Mouse (Mus musculus) forebrain, embryonic 12.5 days (tissue): ENCODE results near the gene 4930595D18Rik. TPM values are rescaled to one million over a fixed set of nuclear protein-coding genes. Genes with fewer than 3 reads are reported as not detected.

Experiments
- ATAC-seq: fragments of 200-750 bp; cut with Nextera tagmentation; 2 replicates; pipeline ENCODE4 v1.8.0; 2017; ENCODE audit warnings: moderate TSS enrichment; ENCODE audit not compliant: low FRiP score
- H3K27ac ChIP-seq: fragments of 300-500 bp; sonication (generic); 2 replicates; pipeline ENCODE4 v1.5.1; 2016; ENCODE audit warnings: mild to moderate bottlenecking
- H3K27me3 ChIP-seq: fragments of 300-500 bp; sonication (generic); 2 replicates; pipeline ENCODE4 v1.6.1; 2016; ENCODE audit warnings: mild to moderate bottlenecking
- H3K36me3 ChIP-seq: fragments of 300-500 bp; sonication (generic); replicated peaks from 2 replicates; pipeline ENCODE4 v1.6.1; 2016; ENCODE audit warnings: mild to moderate bottlenecking
- H3K4me1 ChIP-seq: fragments of 300-500 bp; sonication (generic); 2 replicates; pipeline ENCODE4 v1.6.1; 2016
- H3K4me2 ChIP-seq: fragments of 300-500 bp; sonication (generic); 2 replicates; pipeline ENCODE4 v1.6.1; 2016; ENCODE audit warnings: mild to moderate bottlenecking, moderate library complexity
- H3K4me3 ChIP-seq: fragments of 300-500 bp; sonication (generic); replicated peaks from 2 replicates; pipeline ENCODE4 v1.5.1; 2016; ENCODE audit warnings: mild to moderate bottlenecking
- H3K9ac ChIP-seq: fragments of 300-500 bp; sonication (generic); 2 replicates; pipeline ENCODE4 v1.6.1; 2016; ENCODE audit warnings: mild to moderate bottlenecking
- H3K9me3 ChIP-seq: fragments of 300-500 bp; sonication (generic); 2 replicates; pipeline ENCODE4 v1.6.1; 2016
- WGBS: fragments of 180-500 bp; shearing (Covaris S2); methylation state at CpG from one replicate; pipeline ENCODE4 v1.1.7; 2016; 5-methylcytosine and 5-hydroxymethylcytosine counted together
- polyA plus RNA-seq: library from polyadenylated mRNA; unstranded; fragments of >200 nt; fragmentation: Nextera tagmentation; extraction: Ambion mirVana; gene quantifications from 2 replicates; pipeline ENCODE4 v1.2.1, GENCODE M21; 2016

4930595D18Rik gene
- not detected in 2 replicates for polyA plus RNA-seq

DNA sequence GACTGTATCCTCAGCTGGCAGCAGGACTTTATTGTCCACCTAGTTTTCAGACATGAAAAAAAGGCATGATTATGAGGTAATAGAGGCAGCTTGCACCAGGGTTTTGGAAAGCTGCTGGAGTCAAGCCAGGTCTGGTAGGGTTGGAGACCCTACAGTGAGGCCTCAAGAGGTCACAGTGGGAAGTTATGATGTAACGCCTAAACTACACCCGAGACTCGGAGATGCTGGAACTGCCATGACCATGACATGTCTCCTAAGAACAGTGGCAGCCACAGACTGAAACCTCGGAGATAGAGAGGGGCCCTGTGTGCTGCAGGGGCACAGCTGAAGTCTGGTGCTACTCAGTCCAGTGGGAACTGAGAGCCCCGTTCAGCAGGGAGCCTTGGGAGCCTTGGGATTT is at the start of gene 4930595D18Rik:
Gene 4930595D18Rik, minus strand, starts transcription at position 16 of the 400 bp plus-strand sequence.
- Histone ChIP-seq H3K27ac (no peak within 1 kb of the TSS), H3K4me3 (no peak within 1 kb of the TSS), H3K36me3 (no peaks in the 10 kb centered on the region), H3K4me1 (peaks cover 8% of the 10 kb centered on the region), H3K9me3 (no peaks in the 10 kb centered on the region), H3K9ac (no peak within 1 kb of the TSS), H3K4me2 (no peak within 1 kb of the TSS), H3K27me3 (no peaks in the 10 kb centered on the region)
- 89% methylated on average over 5 of the region's 5 CpGs for WGBS
- no peak for ATAC-seq

DNA sequence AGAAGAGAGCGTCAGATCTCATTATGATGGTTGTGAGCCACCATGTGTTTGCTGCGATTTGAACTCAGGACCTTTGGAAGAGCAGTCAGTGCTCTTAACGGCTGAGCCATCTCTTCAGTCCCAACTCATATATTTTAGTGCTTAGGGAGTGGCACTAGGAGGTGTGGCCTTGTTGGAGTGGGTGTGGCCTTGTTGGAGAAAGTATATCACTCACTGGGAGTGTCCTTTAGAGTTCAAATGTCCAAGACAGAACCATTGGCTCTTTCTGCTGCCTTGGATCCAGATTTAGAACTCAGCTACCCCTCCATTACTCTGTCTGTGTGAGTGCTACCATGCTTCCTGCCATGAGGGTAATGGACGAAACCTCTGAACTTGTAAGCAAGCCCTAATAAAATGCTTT is 49.5 kb upstream of the 4930595D18Rik start:
- H3K36me3 ChIP-seq = peaks cover 15% of the 10 kb centered on the region
- no peak overlapping the region for H3K4me3 ChIP-seq
- H3K27me3 ChIP-seq = no peaks in the 10 kb centered on the region
- WGBS = 94% methylated on average over 4 of the region's 4 CpGs
- no peak for ATAC-seq
- no peaks in the 10 kb centered on the region for H3K9me3 ChIP-seq
- no peak overlapping the region for H3K9ac ChIP-seq
- no peak overlapping the region for H3K4me2 ChIP-seq
- H3K4me1 ChIP-seq = no peaks in the 10 kb centered on the region
- no peak overlapping the region for H3K27ac ChIP-seq

DNA sequence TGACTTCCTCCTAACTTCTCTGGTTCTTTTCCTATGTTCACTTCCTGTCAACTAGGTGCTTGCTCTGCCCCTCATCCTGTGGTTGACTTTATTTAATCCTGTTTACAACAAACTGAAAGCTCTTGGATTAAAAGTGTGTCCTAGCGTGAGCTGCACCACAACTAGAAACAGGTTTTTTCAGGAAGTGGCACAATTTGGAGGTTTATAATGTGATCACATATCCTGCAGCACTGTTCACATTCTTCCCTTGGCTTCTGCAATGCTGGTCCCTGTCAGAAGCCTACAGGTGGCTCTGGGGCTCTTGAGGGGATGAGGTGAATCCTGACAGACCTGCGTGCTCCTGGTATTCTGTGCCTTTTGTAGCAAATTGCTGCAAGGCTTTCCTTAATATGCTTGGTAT is 46.5 kb upstream of the 4930595D18Rik start:
- H3K9ac ChIP-seq = no peak overlapping the region
- H3K4me2 ChIP-seq = no peak overlapping the region
- ATAC-seq = no peak
- 94% methylated on average over 2 of the region's 2 CpGs for WGBS
- no peaks in the 10 kb centered on the region for H3K27me3 ChIP-seq
- no peak overlapping the region for H3K4me3 ChIP-seq
- no peaks in the 10 kb centered on the region for H3K4me1 ChIP-seq
- no peak overlapping the region for H3K27ac ChIP-seq
- peaks cover 2% of the 10 kb centered on the region; the same call in 1 of the 2 replicates for H3K36me3 ChIP-seq
- no peaks in the 10 kb centered on the region for H3K9me3 ChIP-seq

DNA sequence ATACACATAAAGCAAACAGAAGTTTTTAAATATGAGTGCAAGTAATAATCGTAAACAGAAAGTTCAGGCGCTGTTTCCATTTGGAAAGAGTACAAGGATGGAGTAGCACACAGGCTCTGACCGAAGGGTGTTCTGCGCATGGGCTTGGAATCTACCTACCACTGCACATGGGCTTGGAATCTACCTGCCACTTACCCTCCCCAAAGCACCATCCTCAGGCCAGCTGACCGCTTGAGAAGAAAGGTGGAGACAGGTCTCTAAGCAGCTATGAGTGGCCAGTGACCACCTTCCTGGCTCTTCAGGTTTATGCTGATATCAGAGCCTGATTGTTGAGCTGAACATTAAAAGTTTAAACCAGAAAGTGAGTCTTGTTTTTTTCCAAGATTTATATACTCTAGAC is 44.2 kb upstream of the 4930595D18Rik start:
- no peaks in the 10 kb centered on the region for H3K27me3 ChIP-seq
- peaks cover 5% of the 10 kb centered on the region; the same call in 1 of the 2 replicates for H3K36me3 ChIP-seq
- ATAC-seq = no peak
- no peaks in the 10 kb centered on the region for H3K4me1 ChIP-seq
- H3K4me2 ChIP-seq = no peak overlapping the region
- H3K9me3 ChIP-seq = no peaks in the 10 kb centered on the region
- 95% methylated on average over 5 of the region's 5 CpGs for WGBS
- H3K27ac ChIP-seq = no peak overlapping the region
- H3K4me3 ChIP-seq = no peak overlapping the region
- H3K9ac ChIP-seq = no peak overlapping the region

DNA sequence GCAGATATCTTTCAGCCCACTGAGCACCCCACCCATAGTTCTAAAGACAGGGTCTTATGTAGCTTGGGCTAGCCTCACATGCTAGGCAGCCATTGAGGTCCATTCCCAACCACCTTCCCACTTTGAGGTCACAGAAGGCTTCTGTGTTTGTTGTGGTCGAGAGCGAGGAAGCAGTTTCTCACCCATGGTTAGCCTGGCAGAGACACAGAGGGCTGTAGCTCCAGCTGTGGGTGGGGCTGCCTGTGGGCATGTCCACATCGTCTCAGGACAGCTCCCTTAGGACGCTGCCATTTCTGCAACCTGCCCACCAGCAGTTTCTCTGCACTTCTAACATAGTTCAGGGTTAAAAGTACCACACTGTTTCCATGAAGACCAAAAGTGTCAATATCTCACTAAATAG is 43.1 kb upstream of the 4930595D18Rik start:
- Histone ChIP-seq H3K4me3 (no peak overlapping the region), H3K27me3 (no peaks in the 10 kb centered on the region), H3K27ac (no peak overlapping the region), H3K36me3 (peaks cover 11% of the 10 kb centered on the region), H3K9ac (no peak overlapping the region), H3K9me3 (no peaks in the 10 kb centered on the region), H3K4me2 (no peak overlapping the region), H3K4me1 (no peaks in the 10 kb centered on the region)
- ATAC-seq = no peak
- 81% methylated on average over 4 of the region's 4 CpGs for WGBS

DNA sequence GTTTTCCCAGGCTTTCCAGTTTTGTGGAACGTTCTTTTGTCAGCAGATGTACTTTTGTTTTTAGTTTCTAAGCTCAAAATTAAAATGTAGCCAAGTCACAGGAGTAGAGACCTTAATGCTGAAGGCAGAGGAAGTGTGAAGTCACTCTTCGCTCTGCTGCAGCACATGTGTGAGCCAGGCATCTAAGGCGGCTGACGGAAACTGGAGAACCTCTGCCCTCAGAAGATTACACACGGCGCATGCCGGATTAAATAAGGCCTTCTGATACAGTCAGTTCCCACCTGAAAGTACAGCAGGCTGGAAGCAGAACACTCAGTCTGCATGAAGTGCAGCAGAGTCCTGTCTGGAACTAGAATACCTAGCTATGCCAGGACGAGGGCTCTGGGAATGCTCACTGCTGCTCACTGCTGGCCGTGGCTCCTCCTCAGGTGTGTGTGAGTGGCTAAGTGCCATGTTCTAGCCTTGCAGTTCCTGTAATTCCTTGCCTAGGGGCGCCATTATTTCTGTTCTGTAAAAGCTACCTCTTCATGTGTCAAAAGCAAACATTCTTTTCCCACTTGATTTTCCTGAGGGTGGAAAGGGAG is 41.0 kb upstream of the 4930595D18Rik start:
- peaks cover 31% of the 10 kb centered on the region for H3K36me3 ChIP-seq
- no peak overlapping the region for H3K9ac ChIP-seq
- no peaks in the 10 kb centered on the region for H3K4me1 ChIP-seq
- H3K27me3 ChIP-seq = no peaks in the 10 kb centered on the region
- no peak overlapping the region for H3K27ac ChIP-seq
- no peak overlapping the region for H3K4me3 ChIP-seq
- no peak for ATAC-seq
- no peaks in the 10 kb centered on the region for H3K9me3 ChIP-seq
- WGBS = 78% methylated on average over 10 of the region's 10 CpGs
- H3K4me2 ChIP-seq = no peak overlapping the region

DNA sequence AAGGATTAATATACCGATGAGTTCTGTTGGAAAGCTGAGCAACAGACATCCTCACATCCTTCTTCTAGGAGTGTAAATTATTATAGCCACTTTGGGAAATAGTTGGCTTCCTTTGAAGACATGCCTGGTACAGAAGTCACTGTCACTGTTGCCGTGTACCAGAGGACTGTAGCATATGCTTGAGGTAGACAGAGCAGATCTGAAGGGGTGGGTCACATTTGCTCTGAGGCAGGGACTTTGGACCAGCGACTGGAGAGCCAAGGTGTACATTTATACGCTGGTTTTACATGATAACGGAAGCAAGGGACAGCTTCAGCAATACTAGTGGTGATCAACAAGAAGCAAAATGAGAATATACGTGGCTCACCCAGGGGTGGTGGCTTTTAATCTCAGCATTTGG is 34.6 kb upstream of the 4930595D18Rik start:
- H3K9me3 ChIP-seq = no peaks in the 10 kb centered on the region
- H3K4me1 ChIP-seq = no peaks in the 10 kb centered on the region

DNA sequence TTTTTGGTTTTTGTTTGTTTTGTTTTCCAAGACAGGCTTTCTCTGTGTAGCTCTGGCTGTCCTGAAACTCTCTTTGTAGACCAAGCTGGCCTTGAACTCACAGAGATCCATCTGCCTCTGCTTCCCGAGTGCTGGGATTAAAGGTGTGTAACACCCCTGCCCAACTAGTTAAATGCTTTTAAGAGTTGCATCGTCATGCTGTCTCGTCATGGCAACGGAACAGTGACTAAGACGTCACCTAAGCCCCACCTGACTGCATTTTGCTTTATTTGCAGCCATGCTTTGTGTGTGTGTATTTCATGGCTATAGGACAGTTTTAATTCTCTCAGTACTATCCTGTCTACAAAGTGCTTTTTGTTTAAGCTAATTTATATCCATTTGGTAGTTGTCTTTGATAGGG is 27.4 kb upstream of the 4930595D18Rik start:
- WGBS = 72% methylated on average over 5 of the region's 5 CpGs
- no peak overlapping the region for H3K9ac ChIP-seq
- no peak overlapping the region for H3K4me3 ChIP-seq
- no peaks in the 10 kb centered on the region for H3K36me3 ChIP-seq
- no peaks in the 10 kb centered on the region for H3K27me3 ChIP-seq
- no peak for ATAC-seq
- no peaks in the 10 kb centered on the region for H3K9me3 ChIP-seq
- no peak overlapping the region for H3K4me2 ChIP-seq
- no peak overlapping the region for H3K27ac ChIP-seq
- no peaks in the 10 kb centered on the region for H3K4me1 ChIP-seq

More for the DNA sequence above, 34.6 kb upstream of the 4930595D18Rik start:
- WGBS = 92% methylated on average over 6 of the region's 6 CpGs
- Histone ChIP-seq H3K4me3 (no peak overlapping the region), H3K27me3 (no peaks in the 10 kb centered on the region), H3K9ac (no peak overlapping the region), H3K4me2 (no peak overlapping the region), H3K27ac (no peak overlapping the region), H3K36me3 (peaks cover 34% of the 10 kb centered on the region)
- ATAC-seq = no peak

DNA sequence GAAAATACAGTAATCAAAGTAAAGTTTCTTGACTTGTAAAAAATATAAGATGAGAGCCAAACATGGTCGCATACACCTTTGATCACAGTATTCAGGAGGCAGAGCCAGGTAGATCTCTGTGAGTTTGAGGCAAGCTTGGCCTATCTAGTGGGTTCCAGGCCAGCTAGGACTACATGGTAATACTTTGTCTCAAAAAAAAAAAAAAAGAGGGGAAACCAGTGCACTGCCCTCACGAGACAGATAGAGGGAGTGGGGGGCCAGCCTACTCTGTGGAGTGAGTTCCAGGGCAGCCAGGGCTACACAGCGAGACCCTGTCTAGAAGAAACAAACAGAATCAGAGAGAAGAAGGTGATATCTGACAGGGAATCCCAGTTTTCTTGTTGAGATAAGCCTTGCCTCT is 23.4 kb upstream of the 4930595D18Rik start:
- 84% methylated on average over 3 of the region's 3 CpGs for WGBS
- no peak overlapping the region for H3K4me3 ChIP-seq

DNA sequence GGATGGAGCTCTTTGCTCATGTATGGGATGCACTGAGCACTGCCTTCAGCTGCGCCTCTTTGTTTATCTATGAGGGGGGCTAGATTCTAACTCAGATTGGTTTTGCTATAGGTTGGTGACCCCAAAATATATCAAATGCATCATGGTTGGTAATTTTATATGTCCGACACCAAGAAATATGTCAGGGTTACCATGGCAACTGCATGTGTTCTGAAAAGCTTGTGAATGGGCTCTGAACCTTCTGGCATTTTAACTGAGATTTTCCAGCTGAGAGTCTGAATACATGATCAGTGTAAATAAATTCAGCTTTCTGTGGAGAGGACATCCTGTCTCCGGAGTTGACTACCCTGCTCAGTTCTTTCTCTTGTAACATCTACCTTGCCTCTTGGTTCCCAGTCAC is 19.7 kb upstream of the 4930595D18Rik start:
- no peaks in the 10 kb centered on the region for H3K27me3 ChIP-seq

More for the DNA sequence above, 23.4 kb upstream of the 4930595D18Rik start:
- Histone ChIP-seq H3K27ac (no peak overlapping the region), H3K9me3 (no peaks in the 10 kb centered on the region), H3K27me3 (no peaks in the 10 kb centered on the region), H3K4me1 (peaks cover 6% of the 10 kb centered on the region), H3K36me3 (no peaks in the 10 kb centered on the region), H3K4me2 (no peak overlapping the region), H3K9ac (no peak overlapping the region)
- no peak for ATAC-seq

DNA sequence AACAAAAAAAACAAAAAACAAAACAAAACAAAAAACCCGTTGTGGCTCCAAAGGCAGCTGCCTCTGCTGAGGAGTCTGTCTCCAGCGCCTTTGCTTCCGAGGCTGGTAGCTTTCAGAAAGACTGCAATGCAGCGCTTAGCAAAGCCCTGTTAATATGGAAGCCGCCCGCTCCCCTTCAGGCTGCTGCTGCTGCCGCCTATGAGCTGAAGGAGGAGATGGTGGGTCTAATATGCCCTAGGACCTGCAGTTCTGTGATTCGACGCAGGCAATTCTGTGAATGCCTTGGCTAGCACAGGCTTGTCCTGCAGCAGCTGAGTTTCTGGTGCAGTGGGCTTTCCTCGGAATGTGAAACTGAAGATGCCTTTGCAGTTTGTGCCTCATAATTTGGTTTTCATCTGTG is 18.8 kb upstream of the 4930595D18Rik start:
- WGBS = 67% methylated on average over 10 of the region's 10 CpGs
- H3K4me3 ChIP-seq = no peak overlapping the region
- H3K4me2 ChIP-seq = no peak overlapping the region
- H3K9me3 ChIP-seq = no peaks in the 10 kb centered on the region
- peak overlapping the region; percentile 65; the same call in 1 of the 2 replicates for H3K27ac ChIP-seq
- H3K27me3 ChIP-seq = no peaks in the 10 kb centered on the region
- no peak overlapping the region for H3K9ac ChIP-seq
- H3K4me1 ChIP-seq = peaks cover 6% of the 10 kb centered on the region
- H3K36me3 ChIP-seq = 0 out of 2 replicates have a peak, but pooled peaks cover 3% of the 10 kb centered on the region
- no peak for ATAC-seq

More for the DNA sequence above, 19.7 kb upstream of the 4930595D18Rik start:
- H3K4me3 ChIP-seq = no peak overlapping the region
- no peak for ATAC-seq
- H3K9me3 ChIP-seq = no peaks in the 10 kb centered on the region
- no peak overlapping the region for H3K9ac ChIP-seq
- no peak overlapping the region for H3K27ac ChIP-seq
- H3K4me1 ChIP-seq = peaks cover 6% of the 10 kb centered on the region
- no peak overlapping the region for H3K4me2 ChIP-seq
- H3K36me3 ChIP-seq = 0 out of 2 replicates have a peak, but pooled peaks cover 3% of the 10 kb centered on the region
- WGBS = 66% methylated on average over 3 of the region's 3 CpGs

DNA sequence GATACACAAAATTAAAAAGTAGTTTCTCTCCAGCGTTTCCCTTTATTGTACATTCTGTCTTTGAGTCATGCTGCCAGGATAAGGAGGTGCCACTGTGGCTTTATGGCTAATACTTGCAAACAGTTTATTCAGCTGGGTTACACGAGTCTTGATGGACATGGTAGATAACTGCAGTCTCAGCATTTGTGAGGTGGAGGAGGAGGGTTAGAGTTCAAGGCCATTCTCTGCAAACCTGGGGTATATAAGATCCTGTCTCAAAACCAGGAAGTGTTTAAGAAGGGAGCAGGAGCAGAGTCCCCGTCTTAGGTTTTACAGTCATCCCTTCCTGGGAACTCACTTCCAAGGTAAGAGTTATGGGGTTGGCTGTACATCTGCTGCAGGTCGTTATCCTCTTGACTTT is 12.3 kb upstream of the 4930595D18Rik start:
- Histone ChIP-seq H3K36me3 (0 out of 2 replicates have a peak, but pooled peaks cover 3% of the 10 kb centered on the region), H3K4me2 (no peak overlapping the region), H3K27me3 (no peaks in the 10 kb centered on the region), H3K9ac (no peak overlapping the region), H3K4me3 (no peak overlapping the region), H3K9me3 (no peaks in the 10 kb centered on the region), H3K4me1 (peaks cover 22% of the 10 kb centered on the region), H3K27ac (no peak overlapping the region)
- WGBS = 90% methylated on average over 4 of the region's 4 CpGs
- ATAC-seq = no peak

DNA sequence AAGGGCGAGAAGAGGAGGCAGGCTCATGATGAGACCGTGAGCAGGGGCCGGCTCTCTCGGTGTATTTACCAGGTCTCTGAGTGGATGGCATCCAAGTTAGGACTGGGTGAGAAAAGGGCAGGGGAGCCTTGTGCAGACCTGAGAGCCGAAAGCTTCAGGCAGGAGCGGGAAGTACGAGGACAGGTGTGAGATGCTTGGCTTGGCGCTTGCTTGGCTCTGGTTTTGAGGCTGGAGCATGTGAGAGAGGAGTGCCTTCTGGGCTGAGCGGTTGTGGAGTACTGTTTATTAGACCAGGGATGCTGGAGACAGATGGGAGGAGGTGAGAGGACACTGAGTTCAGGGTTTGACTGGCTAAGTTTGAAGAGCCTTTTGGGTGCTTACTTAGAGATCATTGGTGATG is 9.0 kb upstream of the 4930595D18Rik start:
- H3K4me3 ChIP-seq = no peak overlapping the region
- peaks cover 22% of the 10 kb centered on the region for H3K4me1 ChIP-seq
- H3K36me3 ChIP-seq = no peaks in the 10 kb centered on the region
- 79% methylated on average over 9 of the region's 9 CpGs for WGBS
- H3K9ac ChIP-seq = no peak overlapping the region
- H3K4me2 ChIP-seq = no peak overlapping the region
- peak overlapping the region; percentile 61 for H3K27ac ChIP-seq
- ATAC-seq = no peak
- H3K27me3 ChIP-seq = no peaks in the 10 kb centered on the region
- H3K9me3 ChIP-seq = no peaks in the 10 kb centered on the region
